Mouse (Mus musculus) lung, embryonic 14.5 days (tissue): Measurements from ENCODE around the gene Spcs1. TPM values are rescaled to one million over a fixed set of nuclear protein-coding genes. Genes with fewer than 3 reads are reported as not detected.

Source experiments
- ATAC-seq: fragments of 200-750 bp; cut with Nextera tagmentation; 2 replicates; pipeline ENCODE4 v1.8.0; 2017; ENCODE audit warnings: mild to moderate bottlenecking, moderate TSS enrichment, moderate library complexity; ENCODE audit not compliant: insufficient read depth
- DNase-seq: peaks from one replicate; pipeline ENCODE4 v3.0.0-alpha.2; 2015
- H3K27ac ChIP-seq: fragments of 300-500 bp; sonication (generic); 2 replicates; pipeline ENCODE4 v1.5.1; 2014; ENCODE audit warnings: low read depth, mild to moderate bottlenecking, moderate library complexity
- H3K27me3 ChIP-seq: fragments of 300-500 bp; sonication (generic); 2 replicates; pipeline ENCODE4 v1.6.1; 2014; ENCODE audit warnings: low read length, control low read depth; ENCODE audit not compliant: insufficient read depth
- H3K36me3 ChIP-seq: fragments of 300-500 bp; sonication (generic); 2 replicates; pipeline ENCODE4 v1.6.1; 2014; ENCODE audit warnings: control low read depth; ENCODE audit not compliant: insufficient read depth
- H3K4me1 ChIP-seq: fragments of 300-500 bp; sonication (generic); 2 replicates; pipeline ENCODE4 v1.6.1; 2014; ENCODE audit warnings: antibody characterized with exemption, control low read depth; ENCODE audit not compliant: insufficient read depth
- H3K4me2 ChIP-seq: fragments of 300-500 bp; sonication (generic); 2 replicates; pipeline ENCODE4 v1.6.1; 2014; ENCODE audit warnings: mild to moderate bottlenecking
- H3K4me3 ChIP-seq: fragments of 300-500 bp; sonication (generic); 2 replicates; pipeline ENCODE4 v1.5.1; 2014; ENCODE audit warnings: low read depth, low read length
- H3K9ac ChIP-seq: fragments of 300-500 bp; sonication (generic); 2 replicates; pipeline ENCODE4 v1.6.1; 2014
- H3K9me3 ChIP-seq: fragments of 300-500 bp; sonication (generic); 2 replicates; pipeline ENCODE4 v1.6.1; 2016; ENCODE audit warnings: low read depth, low read length, control low read depth
- CTCF ChIP-seq: IDR thresholded peaks from 2 replicates; pipeline ENCODE4 v1.5.1; 2016; ENCODE audit warnings: antibody characterized with exemption, low read depth
- WGBS: fragments of 180-500 bp; shearing (Covaris S2); extraction: QIAGEN DNeasy Blood & Tissue Kit; methylation state at CpG from one replicate; pipeline ENCODE4 v1.1.7; 2014; 5-methylcytosine and 5-hydroxymethylcytosine counted together
- polyA plus RNA-seq: library from polyadenylated mRNA; unstranded; fragments of >200 nt; fragmentation: Nextera tagmentation; extraction: Ambion mirVana; gene quantifications from 2 replicates; pipeline ENCODE4 v1.2.1, GENCODE M21; 2014

Gene Spcs1
- polyA plus RNA-seq, 1 experiment from 2014 or later = 352 TPM

GRCm38 (mm10) chr14:31000816-31001306, 611 bp downstream of the Spcs1 start:
- Histone ChIP-seq H3K4me3 (peak overlapping the region; percentile 92), H3K4me1 (0 out of 2 replicates have a peak, but pooled peaks cover 4% of the 10 kb centered on the region), H3K9ac (peak overlapping the region; percentile 67), H3K36me3 (peaks cover 18% of the 10 kb centered on the region; the same call in 1 of the 2 replicates), H3K27me3 (no peaks in the 10 kb centered on the region), H3K9me3 (no peaks in the 10 kb centered on the region), H3K4me2 (peak overlapping the region; percentile 68), H3K27ac (peak overlapping the region; percentile 87; the same call in 1 of the 2 replicates)
- ATAC-seq = peak; percentile 24; the same call in 1 of the 2 replicates
- DNase-seq = no peak
- WGBS = under 1% methylated on average over 21 of the region's 21 CpGs
- 0 out of 2 replicates have a peak, but pooled peaks have one; percentile 10 for TF ChIP-seq CTCF

- H3K4me2 ChIP-seq = peak overlapping the region; percentile 68
- H3K36me3 ChIP-seq = peaks cover 16% of the 10 kb centered on the region; the same call in 1 of the 2 replicates
- 0 out of 2 replicates have a peak, but pooled peaks cover 4% of the 10 kb centered on the region for H3K4me1 ChIP-seq
- H3K27ac ChIP-seq = no peak overlapping the region
- no peak for TF ChIP-seq CTCF
- H3K4me3 ChIP-seq = peak overlapping the region; percentile 92
- WGBS = 52% methylated on average over 10 of the region's 10 CpGs
- H3K9me3 ChIP-seq = no peaks in the 10 kb centered on the region
- ATAC-seq = no peak
- peak overlapping the region; percentile 67 for H3K9ac ChIP-seq
- DNase-seq = no peak
- no peaks in the 10 kb centered on the region for H3K27me3 ChIP-seq
Observed at GRCm38 (mm10) chr14:31000356-31000755, 1.1 kb downstream of the Spcs1 start.

GRCm38 (mm10) chr14:30996417-30996816, 5.1 kb downstream of the Spcs1 start:
- no peak overlapping the region for H3K4me3 ChIP-seq
- TF ChIP-seq CTCF = no peak
- DNase-seq (no peak), ATAC-seq (no peak)
- H3K27ac ChIP-seq = no peak overlapping the region
- no peaks in the 10 kb centered on the region for H3K9me3 ChIP-seq
- H3K4me2 ChIP-seq = no peak overlapping the region
- H3K36me3 ChIP-seq = peaks cover 12% of the 10 kb centered on the region; the same call in 1 of the 2 replicates
- no peaks in the 10 kb centered on the region for H3K27me3 ChIP-seq
- no peak overlapping the region for H3K9ac ChIP-seq
- no peaks in the 10 kb centered on the region for H3K4me1 ChIP-seq

- H3K27ac ChIP-seq = no peak overlapping the region
- no peaks in the 10 kb centered on the region for H3K9me3 ChIP-seq
- DNase-seq = no peak
- peaks cover 18% of the 10 kb centered on the region; the same call in 1 of the 2 replicates for H3K36me3 ChIP-seq
- H3K4me2 ChIP-seq = no peak overlapping the region
- H3K27me3 ChIP-seq = no peaks in the 10 kb centered on the region
- TF ChIP-seq CTCF = no peak
- H3K4me3 ChIP-seq = no peak overlapping the region
- no peak for ATAC-seq
- no peak overlapping the region for H3K9ac ChIP-seq
- H3K4me1 ChIP-seq = no peaks in the 10 kb centered on the region
- WGBS = 65% methylated on average over 3 of the region's 3 CpGs
Observed at GRCm38 (mm10) chr14:30976222-30976621, 25.2 kb downstream of the Spcs1 start.

GRCm38 (mm10) chr14:30974204-30974603, 27.3 kb downstream of the Spcs1 start:
- 79% methylated on average over 6 of the region's 6 CpGs for WGBS
- no peaks in the 10 kb centered on the region for H3K27me3 ChIP-seq
- ATAC-seq (no peak), DNase-seq (peak; percentile 23)
- H3K4me2 ChIP-seq = no peak overlapping the region
- H3K9ac ChIP-seq = no peak overlapping the region
- H3K36me3 ChIP-seq = peaks cover 15% of the 10 kb centered on the region; the same call in 1 of the 2 replicates
- no peaks in the 10 kb centered on the region for H3K4me1 ChIP-seq
- H3K27ac ChIP-seq = no peak overlapping the region
- no peak overlapping the region for H3K4me3 ChIP-seq
- TF ChIP-seq CTCF = no peak
- H3K9me3 ChIP-seq = no peaks in the 10 kb centered on the region

- H3K4me1 ChIP-seq = no peaks in the 10 kb centered on the region
- H3K27me3 ChIP-seq = no peaks in the 10 kb centered on the region
- peaks cover 13% of the 10 kb centered on the region; the same call in 1 of the 2 replicates for H3K36me3 ChIP-seq
- no peak for TF ChIP-seq CTCF
- ATAC-seq (no peak), DNase-seq (no peak)
- H3K4me2 ChIP-seq = no peak overlapping the region
- no peak overlapping the region for H3K4me3 ChIP-seq
- no peak overlapping the region for H3K27ac ChIP-seq
- H3K9me3 ChIP-seq = no peaks in the 10 kb centered on the region
- 78% methylated on average over 1 of the region's 1 CpGs for WGBS
- H3K9ac ChIP-seq = no peak overlapping the region
Observed at GRCm38 (mm10) chr14:30960366-30960765, 41.1 kb downstream of the Spcs1 start.

- no peak overlapping the region for H3K4me2 ChIP-seq
- no peak for DNase-seq
- H3K36me3 ChIP-seq = peaks cover 13% of the 10 kb centered on the region; the same call in 1 of the 2 replicates
- no peak overlapping the region for H3K27ac ChIP-seq
- 83% methylated on average over 4 of the region's 4 CpGs for WGBS
- H3K4me1 ChIP-seq = no peaks in the 10 kb centered on the region
- no peaks in the 10 kb centered on the region for H3K9me3 ChIP-seq
- no peak overlapping the region for H3K9ac ChIP-seq
- ATAC-seq = no peak
- no peak overlapping the region for H3K4me3 ChIP-seq
- TF ChIP-seq CTCF = no peak
- H3K27me3 ChIP-seq = no peaks in the 10 kb centered on the region
Observed at GRCm38 (mm10) chr14:30959031-30959430, 42.4 kb downstream of the Spcs1 start.

- no peak overlapping the region for H3K9ac ChIP-seq
- no peak for DNase-seq
- no peak for ATAC-seq
- H3K4me1 ChIP-seq = no peaks in the 10 kb centered on the region
- WGBS = 71% methylated on average over 2 of the region's 2 CpGs
- H3K27ac ChIP-seq = no peak overlapping the region
- H3K9me3 ChIP-seq = no peaks in the 10 kb centered on the region
- H3K4me2 ChIP-seq = no peak overlapping the region
- no peaks in the 10 kb centered on the region for H3K27me3 ChIP-seq
- no peak for TF ChIP-seq CTCF
- H3K36me3 ChIP-seq = peaks cover 9% of the 10 kb centered on the region; the same call in 1 of the 2 replicates
- H3K4me3 ChIP-seq = no peak overlapping the region
Observed at GRCm38 (mm10) chr14:30958517-30958916, 43.0 kb downstream of the Spcs1 start.
